Mouse (Mus musculus) olfactory bulb, adult 2 months (tissue): Measurements from ENCODE around the gene H2-M10.6.

Experiments
- CTCF ChIP-seq: fragments of 200-500 bp; IDR thresholded peaks from 2 replicates; pipeline ENCODE4 v1.5.1; 2012; ENCODE audit warnings: low read depth, mild to moderate bottlenecking, low read length, moderate library complexity; ENCODE audit not compliant: insufficient read depth
- POLR2A ChIP-seq: fragments of 200-500 bp; IDR thresholded peaks from 2 replicates; pipeline ENCODE4 v1.6.1; 2012; ENCODE audit warnings: mild to moderate bottlenecking, low read depth, low read length, moderate library complexity; ENCODE audit not compliant: insufficient read depth

GRCm38 (mm10) chr17:36830470-36830869 is 18.5 kb downstream of the H2-M10.6 start:
- TF ChIP-seq POLR2A, result no peak
- TF ChIP-seq CTCF, result no peak
